Mouse (Mus musculus): ENCODE results near the gene Aip.

DNA sequence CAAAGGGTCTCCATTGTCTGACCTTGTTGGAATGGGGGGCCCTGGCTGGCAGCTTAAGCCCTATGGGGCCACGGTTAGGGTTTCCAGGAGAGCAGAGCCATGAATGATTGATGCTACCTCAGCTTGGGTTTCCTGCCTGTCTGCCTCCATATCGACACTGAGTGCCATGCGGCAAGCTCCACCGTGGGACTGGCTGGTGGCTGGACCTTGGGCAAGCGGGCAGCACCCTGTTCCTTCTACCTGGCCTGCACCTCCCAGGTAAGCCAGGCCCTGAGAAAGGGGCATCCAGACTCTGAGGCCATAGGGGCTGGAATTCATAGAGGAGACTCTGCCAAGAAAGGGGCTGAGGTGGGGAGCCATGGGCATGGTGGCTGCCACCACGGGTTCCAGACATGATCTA lies 14.5 kb upstream of the Aip start:
- no peak for TF ChIP-seq CTCF (IDR thresholded peaks at IDR 0.05; ENCODE audit: extremely low read depth, insufficient read length, insufficient replicate concordance, low read depth, low read length)
- TF ChIP-seq POLR2A (IDR thresholded peaks at IDR 0.05; ENCODE audit: low read depth, low read length): no peak
